Mouse (Mus musculus) liver, embryonic 13.5 days (tissue): ENCODE measurements around the gene Eaf1. TPM values are rescaled to one million over a fixed set of nuclear protein-coding genes. Genes with fewer than 3 reads are reported as not detected.

ENCODE experiments used
- ATAC-seq: fragments of 200-750 bp; cut with Nextera tagmentation; 2 replicates; pipeline ENCODE4 v1.8.0; 2017; ENCODE audit warnings: low read depth, mild to moderate bottlenecking, moderate number of reproducible peaks, moderate library complexity
- DNase-seq: peaks from one replicate; pipeline ENCODE4 v3.0.0; 2022
- H3K27ac ChIP-seq: fragments of 300-500 bp; sonication (generic); 2 replicates; pipeline ENCODE4 v1.5.1; 2015; ENCODE audit warnings: moderate library complexity, mild to moderate bottlenecking, inconsistent platforms
- H3K27me3 ChIP-seq: fragments of 300-500 bp; sonication (generic); 2 replicates; pipeline ENCODE4 v1.6.1; 2015; ENCODE audit warnings: mild to moderate bottlenecking, inconsistent platforms
- H3K36me3 ChIP-seq: fragments of 300-500 bp; sonication (generic); 2 replicates; pipeline ENCODE4 v1.6.1; 2015; ENCODE audit warnings: mild to moderate bottlenecking, inconsistent platforms
- H3K4me1 ChIP-seq: fragments of 300-500 bp; sonication (generic); replicated peaks from 2 replicates; pipeline ENCODE4 v1.6.1; 2015; ENCODE audit warnings: inconsistent platforms
- H3K4me2 ChIP-seq: fragments of 300-500 bp; sonication (generic); 2 replicates; pipeline ENCODE4 v1.6.1; 2015; ENCODE audit warnings: inconsistent platforms, mild to moderate bottlenecking, moderate library complexity
- H3K4me3 ChIP-seq: fragments of 300-500 bp; sonication (generic); replicated peaks from 2 replicates; pipeline ENCODE4 v1.5.1; 2015; ENCODE audit warnings: mild to moderate bottlenecking, inconsistent platforms
- H3K9ac ChIP-seq: fragments of 300-500 bp; sonication (generic); 2 replicates; pipeline ENCODE4 v1.6.1; 2015; ENCODE audit warnings: mild to moderate bottlenecking, inconsistent platforms
- H3K9me3 ChIP-seq: fragments of 300-500 bp; sonication (generic); replicated peaks from 2 replicates; pipeline ENCODE4 v1.6.1; 2016; ENCODE audit warnings: inconsistent platforms
- WGBS: fragments of 180-500 bp; shearing (Covaris S2); methylation state at CpG from one replicate; pipeline ENCODE4 v1.1.7; 2015; ENCODE audit not compliant: insufficient replicate concordance; 5-methylcytosine and 5-hydroxymethylcytosine counted together
- polyA plus RNA-seq: library from polyadenylated mRNA; unstranded; fragments of >200 nt; fragmentation: Nextera tagmentation; extraction: Ambion mirVana; gene quantifications from 2 replicates; pipeline ENCODE4 v1.2.1, GENCODE M21; 2015

Gene Eaf1
- polyA plus RNA-seq, 1 experiment from 2014 or later, result 24.1 TPM

DNA sequence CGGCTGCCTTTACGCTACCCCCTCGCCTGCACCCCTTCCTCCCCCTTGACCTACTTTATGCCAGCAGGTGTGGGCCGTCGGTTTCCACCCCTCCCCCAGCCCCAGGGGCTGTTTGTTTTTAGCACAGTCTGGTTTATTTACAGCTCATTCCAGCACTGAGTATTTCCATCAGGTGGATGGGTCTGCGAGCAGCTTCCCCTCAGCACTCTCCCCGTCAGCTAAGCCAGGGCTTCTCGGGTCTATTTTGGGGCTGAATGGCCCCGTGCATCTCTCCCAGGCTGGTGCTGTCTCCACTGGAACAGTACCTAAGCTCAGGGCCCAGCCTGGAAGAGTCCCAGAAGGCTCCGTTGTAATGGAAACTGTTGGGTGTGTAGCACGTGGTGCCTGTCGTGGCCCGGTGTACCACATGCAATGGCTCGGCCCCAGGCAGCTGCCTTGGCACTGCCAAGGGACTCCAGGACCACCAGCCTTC is 61.8 kb downstream of the Eaf1 start:
- Histone ChIP-seq H3K4me1 (no peaks in the 10 kb centered on the region), H3K9me3 (no peaks in the 10 kb centered on the region), H3K4me2 (no peak overlapping the region), H3K27me3 (0 out of 2 replicates have a peak, but pooled peaks cover 11% of the 10 kb centered on the region), H3K27ac (no peak overlapping the region), H3K4me3 (no peak overlapping the region), H3K36me3 (no peaks in the 10 kb centered on the region), H3K9ac (no peak overlapping the region)
- 59% methylated on average over 14 of the region's 14 CpGs for WGBS
- DNase-seq (no peak), ATAC-seq (no peak)

DNA sequence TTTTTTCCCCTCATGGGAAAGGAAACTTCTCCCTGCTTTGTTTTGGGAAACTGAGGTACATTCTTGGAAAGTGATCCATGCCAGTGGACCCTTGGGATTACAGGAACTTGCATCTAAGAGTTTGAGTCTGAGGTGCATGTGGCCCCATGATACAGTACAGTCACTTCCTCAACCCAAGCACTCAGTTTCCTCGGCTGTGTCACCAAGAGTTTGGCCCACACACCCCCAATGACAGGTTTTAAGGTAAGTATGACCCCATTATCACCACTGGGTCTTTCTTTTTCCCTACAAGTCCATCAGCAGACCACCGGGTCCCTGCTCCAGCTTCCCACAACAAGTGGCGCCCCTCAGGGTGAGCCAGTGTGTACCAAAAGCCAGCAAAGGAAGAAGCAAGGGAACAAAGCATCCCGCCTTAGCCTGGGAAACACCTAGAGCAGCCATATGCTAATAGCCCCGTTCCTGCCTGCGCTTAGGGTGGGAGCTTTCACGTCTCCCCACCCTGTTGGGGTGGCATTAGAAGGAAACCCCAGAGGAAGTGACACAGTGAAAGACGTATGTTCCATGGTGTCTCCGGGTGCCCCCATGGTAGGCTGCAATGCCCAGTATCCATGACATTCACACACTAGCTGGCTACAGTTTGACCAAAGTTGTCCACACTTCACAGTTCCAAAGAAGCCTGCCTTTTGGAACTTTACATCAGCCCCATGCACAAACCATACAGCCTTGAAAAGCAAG is 62.5 kb downstream of the Eaf1 start:
- H3K4me3 ChIP-seq, result no peak overlapping the region
- ATAC-seq (no peak), DNase-seq (no peak)
- H3K27me3 ChIP-seq, result 0 out of 2 replicates have a peak, but pooled peaks cover 11% of the 10 kb centered on the region
- 64% methylated on average over 9 of the region's 9 CpGs for WGBS
- no peak overlapping the region for H3K9ac ChIP-seq
- H3K4me1 ChIP-seq, result no peaks in the 10 kb centered on the region
- no peak overlapping the region for H3K27ac ChIP-seq
- no peak overlapping the region for H3K4me2 ChIP-seq
- H3K36me3 ChIP-seq, result no peaks in the 10 kb centered on the region
- no peaks in the 10 kb centered on the region for H3K9me3 ChIP-seq

DNA sequence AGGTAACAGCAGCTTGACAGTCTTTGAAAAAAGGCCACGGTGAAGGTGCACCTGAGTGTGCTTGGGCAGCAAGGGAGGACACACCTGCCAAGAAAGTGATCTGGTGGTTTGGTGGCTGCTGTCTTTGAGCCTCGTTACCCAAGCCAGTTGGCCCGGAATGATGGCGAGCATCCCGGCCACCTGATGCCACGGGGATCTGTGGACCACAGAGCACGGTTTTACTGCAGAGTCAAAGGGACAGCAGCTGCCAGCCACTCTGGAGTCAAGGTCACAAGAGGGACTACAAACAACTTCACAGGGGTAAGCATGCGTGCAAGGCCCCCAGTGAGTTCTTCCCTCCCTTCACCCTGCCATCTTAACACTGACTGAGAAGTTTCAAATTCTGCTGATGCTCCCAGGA is 63.1 kb downstream of the Eaf1 start:
- Histone ChIP-seq H3K4me1 (no peaks in the 10 kb centered on the region), H3K27me3 (0 out of 2 replicates have a peak, but pooled peaks cover 11% of the 10 kb centered on the region), H3K36me3 (no peaks in the 10 kb centered on the region), H3K4me3 (no peak overlapping the region), H3K4me2 (no peak overlapping the region), H3K9ac (no peak overlapping the region), H3K9me3 (no peaks in the 10 kb centered on the region), H3K27ac (no peak overlapping the region)
- DNase-seq, result no peak
- 74% methylated on average over 8 of the region's 8 CpGs for WGBS
- no peak for ATAC-seq

DNA sequence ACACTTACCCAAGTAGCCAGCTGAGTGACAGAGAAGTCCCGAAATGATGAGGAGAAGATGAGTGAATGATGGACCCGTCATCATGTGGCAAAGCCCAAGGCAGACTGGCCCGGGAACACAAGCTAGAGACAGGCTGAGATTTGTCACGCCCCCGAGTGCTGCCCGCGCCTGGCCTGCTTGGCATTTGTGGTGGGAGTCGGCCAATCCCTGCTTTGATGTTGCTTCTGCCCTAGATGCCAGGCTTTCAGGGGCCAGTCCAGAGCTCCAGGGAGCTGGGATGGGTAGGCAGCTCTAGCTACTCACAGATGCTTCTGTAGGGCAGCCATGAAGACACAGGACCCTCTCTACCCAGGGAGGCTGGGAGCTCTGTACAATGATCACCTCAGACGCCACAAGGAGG is 63.6 kb downstream of the Eaf1 start:
- no peak for ATAC-seq
- H3K9ac ChIP-seq, result no peak overlapping the region
- H3K36me3 ChIP-seq, result no peaks in the 10 kb centered on the region
- no peak for DNase-seq
- no peak overlapping the region for H3K27ac ChIP-seq
- 62% methylated on average over 9 of the region's 9 CpGs for WGBS
- H3K4me1 ChIP-seq, result no peaks in the 10 kb centered on the region
- H3K27me3 ChIP-seq, result 0 out of 2 replicates have a peak, but pooled peaks cover 11% of the 10 kb centered on the region
- no peaks in the 10 kb centered on the region for H3K9me3 ChIP-seq
- no peak overlapping the region for H3K4me3 ChIP-seq
- no peak overlapping the region for H3K4me2 ChIP-seq

DNA sequence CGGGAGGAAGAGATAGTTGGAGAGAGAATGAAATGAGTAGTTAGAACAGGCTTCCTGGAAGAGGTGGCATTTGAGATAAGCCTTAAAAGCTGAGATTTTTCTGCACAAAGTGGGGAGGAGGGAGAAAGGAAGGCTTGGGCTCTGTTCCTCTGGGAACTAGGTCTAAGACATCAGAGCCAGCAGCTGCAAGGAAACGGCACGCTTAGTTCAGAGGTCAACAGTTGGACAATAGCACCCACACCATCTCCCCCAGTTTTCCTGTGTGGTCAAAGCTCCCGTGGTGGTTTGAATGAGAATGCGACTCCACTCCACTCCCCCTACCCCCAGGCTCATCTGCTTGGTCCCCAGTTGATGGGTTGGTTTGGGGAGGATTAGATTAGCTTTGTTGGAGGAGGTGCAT is 65.0 kb downstream of the Eaf1 start:
- H3K36me3 ChIP-seq, result no peaks in the 10 kb centered on the region
- no peaks in the 10 kb centered on the region for H3K9me3 ChIP-seq
- H3K27ac ChIP-seq, result no peak overlapping the region
- 15% methylated on average over 5 of the region's 5 CpGs for WGBS
- 0 out of 2 replicates have a peak, but pooled peaks cover 11% of the 10 kb centered on the region for H3K27me3 ChIP-seq
- H3K4me3 ChIP-seq, result no peak overlapping the region
- no peak overlapping the region for H3K4me2 ChIP-seq
- H3K4me1 ChIP-seq, result no peaks in the 10 kb centered on the region
- H3K9ac ChIP-seq, result no peak overlapping the region
- ATAC-seq (no peak), DNase-seq (no peak)

Other genes starting within 250 kb of the Eaf1 start
- gene Phf7, start 243.1 kb upstream of the Eaf1 start, polyA plus RNA-seq, result 8.4 and 8.6 TPM in 2 replicates
- gene Bap1, start 242.9 kb upstream of the Eaf1 start, polyA plus RNA-seq, result 39.5 and 44.2 TPM in 2 replicates
- 0.15 and 0.28 TPM in 2 replicates for gene Dnah1, start 170.5 kb upstream of the Eaf1 start, polyA plus RNA-seq
- gene Capn7, start 157.8 kb upstream of the Eaf1 start, polyA plus RNA-seq, result 18.1 and 21.9 TPM in 2 replicates
- 13.3 and 16.2 TPM in 2 replicates for gene Sh3bp5, start 58.3 kb upstream of the Eaf1 start, polyA plus RNA-seq
- 36.5 and 43.0 TPM in 2 replicates for gene Mettl6, start 641 bp downstream of the Eaf1 start, polyA plus RNA-seq
- gene Colq, start 96.9 kb downstream of the Eaf1 start, polyA plus RNA-seq, result 0.08 and 0.10 TPM in 2 replicates
- 0.69 TPM in 1 of 2 replicates, not detected in the other for gene Gm49387, start 146.5 kb downstream of the Eaf1 start, polyA plus RNA-seq
- gene Btd, start 146.6 kb downstream of the Eaf1 start, polyA plus RNA-seq, result 8.9 TPM in 2 replicates
- gene Hacl1, start 146.9 kb downstream of the Eaf1 start, polyA plus RNA-seq, result 8.1 and 9.6 TPM in 2 replicates